Mouse (Mus musculus) bone marrow macrophage, adult 2 months (primary cell): ENCODE data around the gene Mcf2.

ENCODE experiments used
- CTCF ChIP-seq: IDR thresholded peaks from 2 replicates; pipeline ENCODE4 v1.5.1; 2012; ENCODE audit warnings: low read depth, mild to moderate bottlenecking, low read length, moderate library complexity
- POLR2A ChIP-seq: IDR thresholded peaks from 2 replicates; pipeline ENCODE4 v1.6.1; 2012; ENCODE audit warnings: mild to moderate bottlenecking, low read depth, low read length, borderline replicate concordance

DNA sequence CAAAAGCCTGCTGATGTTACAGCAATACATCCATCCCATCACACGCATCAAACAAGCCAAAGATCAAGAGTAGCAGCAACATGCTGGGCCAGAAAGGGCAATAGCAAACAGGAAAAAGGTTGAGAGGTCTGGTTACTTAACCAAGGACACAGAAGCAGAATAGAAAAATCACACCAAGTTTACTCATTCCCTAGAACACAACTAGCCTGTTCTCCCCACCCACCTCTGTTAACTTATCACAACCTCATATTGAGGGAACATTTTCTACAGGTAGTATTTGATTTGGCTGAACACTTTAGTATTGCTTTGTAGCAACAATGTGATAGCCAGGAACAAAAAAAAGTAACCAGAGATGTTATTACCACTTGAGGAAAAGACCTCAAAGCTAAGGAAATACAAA is 164.3 kb downstream of the Mcf2 start:
- TF ChIP-seq CTCF: no peak
- no peak for TF ChIP-seq POLR2A
